Mouse (Mus musculus): ENCODE measurements at regions not wholly inside any gene's neighbourhood (a gene's known extent, or its start where the extent isn't known, plus 50 kb on each side); places are given as distances from the start of the nearest gene placed in this dataset.

GRCm38 (mm10) chr10:15592161-15592560 lies 874.1 kb upstream of the Gje1 start:
- DNase-seq, result no peak

- no peak for DNase-seq
These were observed 868.1 kb upstream of the Gje1 start for GRCm38 (mm10) chr10:15586081-15586480.

GRCm38 (mm10) chr10:15564119-15564518 lies 846.1 kb upstream of the Gje1 start:
- no peak for DNase-seq

- no peak for DNase-seq
These were observed 835.5 kb upstream of the Gje1 start for GRCm38 (mm10) chr10:15553407-15554064.

- no peak for DNase-seq
These were observed 823.9 kb upstream of the Gje1 start for GRCm38 (mm10) chr10:15541797-15542350.

- no peak for DNase-seq
These were observed 822.9 kb upstream of the Gje1 start for GRCm38 (mm10) chr10:15540780-15541426.

- no peak for DNase-seq
These were observed 818.0 kb upstream of the Gje1 start for GRCm38 (mm10) chr10:15536053-15536452.

GRCm38 (mm10) chr10:15487367-15487766 lies 769.4 kb upstream of the Gje1 start:
- DNase-seq, result no peak

- no peak for DNase-seq
These were observed 725.3 kb upstream of the Gje1 start for GRCm38 (mm10) chr10:15443281-15443680.

GRCm38 (mm10) chr10:15441216-15441615 lies 723.2 kb upstream of the Gje1 start:
- no peak for DNase-seq

GRCm38 (mm10) chr10:15426746-15427145 lies 708.7 kb upstream of the Gje1 start:
- no peak for DNase-seq

- no peak for DNase-seq
These were observed 688.2 kb upstream of the Gje1 start for GRCm38 (mm10) chr10:15406211-15406610.

- no peak for DNase-seq
These were observed 687.7 kb upstream of the Gje1 start for GRCm38 (mm10) chr10:15405706-15406105.

GRCm38 (mm10) chr10:15399964-15400363 lies 682.0 kb upstream of the Gje1 start:
- DNase-seq, result no peak

- no peak for DNase-seq
These were observed 679.1 kb upstream of the Gje1 start for GRCm38 (mm10) chr10:15397114-15397513.

GRCm38 (mm10) chr10:15395295-15395694 lies 677.3 kb upstream of the Gje1 start:
- no peak for DNase-seq

GRCm38 (mm10) chr10:15392027-15392816 lies 674.2 kb upstream of the Gje1 start:
- peak; percentile 3 for DNase-seq

- no peak for DNase-seq
These were observed 655.6 kb upstream of the Gje1 start for GRCm38 (mm10) chr10:15373571-15373970.

Data from lung, postnatal 10 days (tissue).